Mouse (Mus musculus) cerebellum, adult 11-12 months (tissue): ENCODE results near the gene Fam24a.

Experiments used
- DNase-seq: peaks from one replicate; pipeline ENCODE4 v3.0.0; 2022

The Fam24a gene

GRCm38 (mm10) chr7:131333564-131333963, at the start of gene Fam24a:
Fam24a (plus strand) TSS chr7:131333864.
- no peak for DNase-seq

GRCm38 (mm10) chr7:131297151-131297550, 36.5 kb upstream of the Fam24a start:
- DNase-seq: no peak

GRCm38 (mm10) chr7:131303340-131303739, 30.3 kb upstream of the Fam24a start:
- no peak for DNase-seq

GRCm38 (mm10) chr7:131306733-131307132, 26.9 kb upstream of the Fam24a start:
- no peak for DNase-seq

GRCm38 (mm10) chr7:131314493-131314892, 19.2 kb upstream of the Fam24a start:
- DNase-seq: no peak

GRCm38 (mm10) chr7:131317587-131317986, 16.1 kb upstream of the Fam24a start:
- DNase-seq: no peak

- no peak for DNase-seq
These were observed 15.3 kb upstream of the Fam24a start for GRCm38 (mm10) chr7:131318340-131318739.

GRCm38 (mm10) chr7:131322192-131322591, 11.5 kb upstream of the Fam24a start, which contains the start of gene Cuzd1:
Cuzd1 (minus strand) TSS chr7:131322292.
- no peak for DNase-seq

GRCm38 (mm10) chr7:131327054-131327453, 6.6 kb upstream of the Fam24a start:
- no peak for DNase-seq

GRCm38 (mm10) chr7:131329416-131329815, 4.2 kb upstream of the Fam24a start, which contains the start of gene Fam24b:
Fam24b (minus strand) TSS chr7:131329516.
- no peak for DNase-seq

- DNase-seq: no peak
These were observed 2.0 kb upstream of the Fam24a start for GRCm38 (mm10) chr7:131331688-131332087.

GRCm38 (mm10) chr7:131337502-131338068, 3.9 kb downstream of the Fam24a start:
- DNase-seq: no peak

GRCm38 (mm10) chr7:131345856-131346541, 12.3 kb downstream of the Fam24a start:
- peak; percentile 11 for DNase-seq

GRCm38 (mm10) chr7:131356105-131356504, 22.4 kb downstream of the Fam24a start:
- DNase-seq: no peak

- DNase-seq: no peak
These were observed 28.6 kb downstream of the Fam24a start for GRCm38 (mm10) chr7:131362269-131362614.

- DNase-seq: peak; percentile 97
These were observed 29.1 kb downstream of the Fam24a start, which contains the start of gene 2310057M21Rik for GRCm38 (mm10) chr7:131362615-131363300. 2310057M21Rik (minus strand) TSS chr7:131362759.

- no peak for DNase-seq
These were observed 30.5 kb downstream of the Fam24a start for GRCm38 (mm10) chr7:131364131-131364530.

GRCm38 (mm10) chr7:131370648-131371469, 37.2 kb downstream of the Fam24a start, which contains the start of gene Pstk:
Pstk (plus strand) TSS chr7:131371141.
- DNase-seq: peak; percentile 92

GRCm38 (mm10) chr7:131371470-131371860, 37.8 kb downstream of the Fam24a start:
- no peak for DNase-seq

GRCm38 (mm10) chr7:131371880-131372651, 38.4 kb downstream of the Fam24a start:
- DNase-seq: no peak
